Mouse (Mus musculus) CH12.LX (cell line): ENCODE measurements around the gene Egfl8.

Experiments
- CTCF ChIP-seq, 2 experiments: IDR thresholded peaks in 1 of 2; conservative IDR thresholded peaks in 1 of 2; 2 replicates each; pipeline ENCODE4 v1.5.1; 2011 to 2012; ENCODE audit warnings: low read depth in 2 of 2, low read length in 2 of 2, improper control_type of control experiment in 1 of 2, inconsistent platforms in 1 of 2, mild to moderate bottlenecking in 1 of 2, moderate library complexity in 1 of 2
- GABPA ChIP-seq: IDR thresholded peaks from 2 replicates; pipeline ENCODE4 v1.6.1; 2012; ENCODE audit warnings: low read depth, low read length, improper control_type of control experiment, inconsistent platforms; ENCODE audit not compliant: insufficient replicate concordance
- MAX ChIP-seq: IDR thresholded peaks from 2 replicates; pipeline ENCODE4 v1.6.1; 2011; ENCODE audit warnings: low read length, improper control_type of control experiment
- POLR2A ChIP-seq: IDR thresholded peaks from 2 replicates; pipeline ENCODE4 v1.6.1; 2011; ENCODE audit warnings: low read depth, mild to moderate bottlenecking, improper control_type of control experiment, low read length
- SMC3 ChIP-seq: IDR thresholded peaks from 2 replicates; pipeline ENCODE4 v1.6.1; 2011; ENCODE audit warnings: low read depth, low read length, improper control_type of control experiment

- TF ChIP-seq CTCF (conservative IDR thresholded peaks at IDR 0.05 in 1 of 2, IDR thresholded peaks at IDR 0.05 in 1 of 2; ENCODE audit: low read depth in 2 of 2, low read length in 2 of 2) (no peak), POLR2A (no peak), SMC3 (no peak), GABPA (no peak), MAX (no peak)
These were observed 15.9 kb downstream of the Egfl8 start for GRCm38 (mm10) chr17:34599891-34600290.
